Mouse (Mus musculus) forebrain, embryonic 12.5 days (tissue): ENCODE measurements at regions not wholly inside any gene's neighbourhood (a gene's known extent, or its start where the extent isn't known, plus 50 kb on each side); places are given as distances from the start of the nearest gene placed in this dataset.

ENCODE experiments used
- ATAC-seq: fragments of 200-750 bp; cut with Nextera tagmentation; 2 replicates; pipeline ENCODE4 v1.8.0; 2017; ENCODE audit warnings: moderate TSS enrichment; ENCODE audit not compliant: low FRiP score
- H3K27ac ChIP-seq: fragments of 300-500 bp; sonication (generic); 2 replicates; pipeline ENCODE4 v1.5.1; 2016; ENCODE audit warnings: mild to moderate bottlenecking
- H3K27me3 ChIP-seq: fragments of 300-500 bp; sonication (generic); 2 replicates; pipeline ENCODE4 v1.6.1; 2016; ENCODE audit warnings: mild to moderate bottlenecking
- H3K36me3 ChIP-seq: fragments of 300-500 bp; sonication (generic); replicated peaks from 2 replicates; pipeline ENCODE4 v1.6.1; 2016; ENCODE audit warnings: mild to moderate bottlenecking
- H3K4me1 ChIP-seq: fragments of 300-500 bp; sonication (generic); 2 replicates; pipeline ENCODE4 v1.6.1; 2016
- H3K4me2 ChIP-seq: fragments of 300-500 bp; sonication (generic); 2 replicates; pipeline ENCODE4 v1.6.1; 2016; ENCODE audit warnings: mild to moderate bottlenecking, moderate library complexity
- H3K4me3 ChIP-seq: fragments of 300-500 bp; sonication (generic); replicated peaks from 2 replicates; pipeline ENCODE4 v1.5.1; 2016; ENCODE audit warnings: mild to moderate bottlenecking
- H3K9ac ChIP-seq: fragments of 300-500 bp; sonication (generic); 2 replicates; pipeline ENCODE4 v1.6.1; 2016; ENCODE audit warnings: mild to moderate bottlenecking
- H3K9me3 ChIP-seq: fragments of 300-500 bp; sonication (generic); 2 replicates; pipeline ENCODE4 v1.6.1; 2016
- whole genome bisulfite sequencing: fragments of 180-500 bp; shearing (Covaris S2); methylation state at CpG from one replicate; pipeline ENCODE4 v1.1.7; 2016; 5-methylcytosine and 5-hydroxymethylcytosine counted together

- Histone ChIP-seq H3K36me3 (no peaks in the 10 kb centered on the region), H3K4me3 (no peak overlapping the region), H3K4me2 (no peak overlapping the region), H3K27ac (no peak overlapping the region), H3K9ac (no peak overlapping the region), H3K27me3 (no peaks in the 10 kb centered on the region), H3K9me3 (no peaks in the 10 kb centered on the region), H3K4me1 (peaks cover 9% of the 10 kb centered on the region)
- WGBS = 9% methylated on average over 4 of the region's 4 CpGs
- ATAC-seq = peak; percentile 58; the same call in 1 of the 2 replicates
These were observed 264.2 kb upstream of the Pcsk5 start for GRCm38 (mm10) chr19:18101423-18102341.

- no peaks in the 10 kb centered on the region for H3K4me1 ChIP-seq
- no peak overlapping the region for H3K9ac ChIP-seq
- no peak overlapping the region for H3K27ac ChIP-seq
- WGBS = 81% methylated on average over 6 of the region's 6 CpGs
- H3K9me3 ChIP-seq = no peaks in the 10 kb centered on the region
- H3K4me3 ChIP-seq = no peak overlapping the region
- ATAC-seq = no peak
- H3K36me3 ChIP-seq = no peaks in the 10 kb centered on the region
- no peak overlapping the region for H3K4me2 ChIP-seq
- no peaks in the 10 kb centered on the region for H3K27me3 ChIP-seq
These were observed 245.9 kb upstream of the Pcsk5 start for GRCm38 (mm10) chr19:18083312-18083711.

GRCm38 (mm10) chr19:18068919-18069318 is 231.5 kb upstream of the Pcsk5 start:
- ATAC-seq = no peak
- Histone ChIP-seq H3K27ac (no peak overlapping the region), H3K9me3 (no peaks in the 10 kb centered on the region), H3K36me3 (no peaks in the 10 kb centered on the region), H3K9ac (no peak overlapping the region), H3K4me3 (no peak overlapping the region), H3K27me3 (no peaks in the 10 kb centered on the region), H3K4me1 (no peaks in the 10 kb centered on the region), H3K4me2 (no peak overlapping the region)
- 68% methylated on average over 5 of the region's 5 CpGs for WGBS

GRCm38 (mm10) chr19:18067855-18068494 is 230.5 kb upstream of the Pcsk5 start:
- Histone ChIP-seq H3K36me3 (no peaks in the 10 kb centered on the region), H3K4me2 (no peak overlapping the region), H3K27me3 (no peaks in the 10 kb centered on the region), H3K9ac (no peak overlapping the region), H3K4me3 (no peak overlapping the region), H3K4me1 (no peaks in the 10 kb centered on the region), H3K9me3 (no peaks in the 10 kb centered on the region), H3K27ac (no peak overlapping the region)
- 85% methylated on average over 8 of the region's 8 CpGs for WGBS
- ATAC-seq = no peak

GRCm38 (mm10) chr19:18057256-18057890 is 219.9 kb upstream of the Pcsk5 start:
- Histone ChIP-seq H3K4me3 (no peak overlapping the region), H3K27ac (no peak overlapping the region), H3K36me3 (no peaks in the 10 kb centered on the region), H3K9ac (no peak overlapping the region), H3K27me3 (no peaks in the 10 kb centered on the region), H3K9me3 (no peaks in the 10 kb centered on the region), H3K4me1 (0 out of 2 replicates have a peak, but pooled peaks cover 6% of the 10 kb centered on the region), H3K4me2 (no peak overlapping the region)
- no peak for ATAC-seq
- WGBS = 70% methylated on average over 7 of the region's 7 CpGs

- 62% methylated on average over 21 of the region's 21 CpGs for WGBS
- Histone ChIP-seq H3K9me3 (no peaks in the 10 kb centered on the region), H3K27me3 (no peaks in the 10 kb centered on the region), H3K27ac (no peak overlapping the region), H3K9ac (no peak overlapping the region), H3K36me3 (no peaks in the 10 kb centered on the region), H3K4me2 (no peak overlapping the region), H3K4me1 (0 out of 2 replicates have a peak, but pooled peaks cover 6% of the 10 kb centered on the region), H3K4me3 (no peak overlapping the region)
- ATAC-seq = no peak
These were observed 219.2 kb upstream of the Pcsk5 start for GRCm38 (mm10) chr19:18056414-18057254.

- no peaks in the 10 kb centered on the region for H3K9me3 ChIP-seq
- H3K9ac ChIP-seq = no peak overlapping the region
- no peak overlapping the region for H3K4me3 ChIP-seq
- no peaks in the 10 kb centered on the region for H3K36me3 ChIP-seq
- no peak overlapping the region for H3K27ac ChIP-seq
- H3K4me1 ChIP-seq = no peaks in the 10 kb centered on the region
- 86% methylated on average over 2 of the region's 2 CpGs for WGBS
- H3K27me3 ChIP-seq = no peaks in the 10 kb centered on the region
- ATAC-seq = no peak
- no peak overlapping the region for H3K4me2 ChIP-seq
These were observed 212.9 kb upstream of the Pcsk5 start for GRCm38 (mm10) chr19:18050353-18050752.

- Histone ChIP-seq H3K4me2 (no peak overlapping the region), H3K4me3 (no peak overlapping the region), H3K27ac (no peak overlapping the region), H3K9me3 (no peaks in the 10 kb centered on the region), H3K9ac (no peak overlapping the region), H3K27me3 (no peaks in the 10 kb centered on the region), H3K4me1 (no peaks in the 10 kb centered on the region), H3K36me3 (no peaks in the 10 kb centered on the region)
- WGBS = 84% methylated on average over 1 of the region's 1 CpGs
- ATAC-seq = no peak
These were observed 196.8 kb upstream of the Pcsk5 start for GRCm38 (mm10) chr19:18034225-18034624.

- no peaks in the 10 kb centered on the region for H3K27me3 ChIP-seq
- no peak overlapping the region for H3K4me3 ChIP-seq
- H3K4me1 ChIP-seq = no peaks in the 10 kb centered on the region
- no peaks in the 10 kb centered on the region for H3K36me3 ChIP-seq
- H3K9me3 ChIP-seq = no peaks in the 10 kb centered on the region
- ATAC-seq = no peak
- no peak overlapping the region for H3K4me2 ChIP-seq
- WGBS = 88% methylated on average over 5 of the region's 5 CpGs
- H3K9ac ChIP-seq = no peak overlapping the region
- no peak overlapping the region for H3K27ac ChIP-seq
These were observed 196.2 kb upstream of the Pcsk5 start for GRCm38 (mm10) chr19:18033599-18033998.

- H3K4me3 ChIP-seq = no peak overlapping the region
- H3K27ac ChIP-seq = no peak overlapping the region
- H3K4me1 ChIP-seq = no peaks in the 10 kb centered on the region
- no peak overlapping the region for H3K4me2 ChIP-seq
- no peaks in the 10 kb centered on the region for H3K9me3 ChIP-seq
- ATAC-seq = no peak
- H3K9ac ChIP-seq = no peak overlapping the region
- no peaks in the 10 kb centered on the region for H3K27me3 ChIP-seq
- no peaks in the 10 kb centered on the region for H3K36me3 ChIP-seq
- 87% methylated on average over 4 of the region's 4 CpGs for WGBS
These were observed 188.4 kb upstream of the Pcsk5 start for GRCm38 (mm10) chr19:18025877-18026276.

- Histone ChIP-seq H3K4me2 (no peak overlapping the region), H3K4me3 (no peak overlapping the region), H3K9me3 (no peaks in the 10 kb centered on the region), H3K27me3 (no peaks in the 10 kb centered on the region), H3K4me1 (no peaks in the 10 kb centered on the region), H3K36me3 (no peaks in the 10 kb centered on the region), H3K27ac (no peak overlapping the region), H3K9ac (no peak overlapping the region)
- ATAC-seq = no peak
- 85% methylated on average over 2 of the region's 2 CpGs for WGBS
These were observed 182.9 kb upstream of the Pcsk5 start for GRCm38 (mm10) chr19:18020351-18020750.

GRCm38 (mm10) chr19:18015371-18015770 is 177.9 kb upstream of the Pcsk5 start:
- H3K9ac ChIP-seq = no peak overlapping the region

More at GRCm38 (mm10) chr19:18015371-18015770, 177.9 kb upstream of the Pcsk5 start:
- H3K4me1 ChIP-seq = no peaks in the 10 kb centered on the region
- no peaks in the 10 kb centered on the region for H3K27me3 ChIP-seq
- no peak overlapping the region for H3K4me3 ChIP-seq
- no peaks in the 10 kb centered on the region for H3K9me3 ChIP-seq
- no peak for ATAC-seq
- no peaks in the 10 kb centered on the region for H3K36me3 ChIP-seq
- no peak overlapping the region for H3K27ac ChIP-seq
- no peak overlapping the region for H3K4me2 ChIP-seq
- WGBS = 91% methylated on average over 1 of the region's 1 CpGs
